Mouse (Mus musculus) heart, postnatal 36 days (tissue): ENCODE measurements around the gene Zfp758. TPM values are rescaled to one million over a fixed set of nuclear protein-coding genes. Genes with fewer than 3 reads are reported as not detected.
"Not testable (repeated sequence)": the region's sequence is repeated elsewhere in the genome, so short reads cannot be mapped to it uniquely, and the experiment has no call there.

Experiments used
- DNase-seq, 2 experiments: peaks; one replicate each; pipeline ENCODE4 v3.0.0; 2021 to 2022
- intact Hi-C: fragments of 180-260 bp; cut with DNase I; formaldehyde crosslinking; loops from one replicate; pipeline ENCODE4 v1.15.1; 2025
- total RNA-seq, 2 experiments: library from RNA; stranded (reverse); gene quantifications; 2 replicates each; pipeline ENCODE4 v1.2.3; 2021

Gene Zfp758
- total RNA-seq: 10 to 100 TPM in 1 of 2 experiments, 1 to 10 TPM in 1; 8.9 to 10.0 TPM

- intact Hi-C loops: loop anchor here (5.0 kb wide), 1 partner anchor 134 kb away; the partner anchor contains the start of gene Zfp994
- peak; percentile 57 to 83 for DNase-seq
Measured at GRCm38 (mm10) chr17:22361101-22361781, at the start of gene Zfp758, which contains the start of gene Zfp944. Gene Zfp758, plus strand, starts transcription at chr17:22361453. Gene Zfp944, minus strand, starts transcription at chr17:22361400.

- DNase-seq: peak in 1 of 2 experiments; percentile 6
- intact Hi-C loops: loop anchor here (5.0 kb wide), 1 partner anchor 582 kb away; the partner anchor contains the start of gene Zfp229
Measured at GRCm38 (mm10) chr17:22314219-22314618, 47.0 kb upstream of the Zfp758 start.

GRCm38 (mm10) chr17:22314730-22315226, 46.5 kb upstream of the Zfp758 start, which contains the start of gene CT030661.1:
Gene CT030661.1, minus strand, starts transcription at chr17:22314837.
- DNase-seq: peak; percentile 85 to 86
- intact Hi-C loops: loop anchor here (5.0 kb wide), 1 partner anchor 582 kb away; the partner anchor contains the start of gene Zfp229

- intact Hi-C loops, DNase-seq: not testable (repeated sequence)
Measured at GRCm38 (mm10) chr17:22315247-22315646, 46.0 kb upstream of the Zfp758 start.

GRCm38 (mm10) chr17:22352794-22353193, 8.5 kb upstream of the Zfp758 start:
- DNase-seq: peak; percentile 23 to 25
- intact Hi-C loops: loop anchor here (2.0 kb wide), 1 partner anchor 58 kb away; no protein-coding TSS in a partner anchor

- DNase-seq: no peak
- intact Hi-C loops: loop anchor here (5.0 kb wide), 1 partner anchor 133 kb away; the partner anchor contains the start of gene Zfp994
Measured at GRCm38 (mm10) chr17:22360572-22360971, 681 bp upstream of the Zfp758 start.

- no peak for DNase-seq
- intact Hi-C loops: loop anchor here (5.0 kb wide), 1 partner anchor 137 kb away; the partner anchor contains the start of gene Zfp994
Measured at GRCm38 (mm10) chr17:22363895-22364294, 2.6 kb downstream of the Zfp758 start.

GRCm38 (mm10) chr17:22410756-22411155, 49.5 kb downstream of the Zfp758 start:
- intact Hi-C loops: loop anchor here (2.0 to 5.0 kb wide), 3 partner anchors 58 to 328 kb away; no protein-coding TSS in a partner anchor
- peak in 1 of 2 experiments; percentile 20 for DNase-seq

- intact Hi-C loops: no loop called here
- peak; percentile 61 to 77 for DNase-seq
Measured at GRCm38 (mm10) chr17:22417510-22417909, 56.3 kb downstream of the Zfp758 start.

- intact Hi-C loops: loop anchor here (5.0 kb wide), 1 partner anchor 197 kb away; the partner anchor contains the start of gene Zfp994
Measured at GRCm38 (mm10) chr17:22423952-22424617, 62.8 kb downstream of the Zfp758 start, which contains the start of gene Zfp946. Gene Zfp946, plus strand, starts transcription at chr17:22424222.

GRCm38 (mm10) chr17:22424636-22425354, 63.5 kb downstream of the Zfp758 start:
- DNase-seq: peak in 1 of 2 experiments; percentile 14
- intact Hi-C loops: loop anchor here (5.0 kb wide), 1 partner anchor 197 kb away; the partner anchor contains the start of gene Zfp994

More at GRCm38 (mm10) chr17:22423952-22424617, 62.8 kb downstream of the Zfp758 start, which contains the start of gene Zfp946:
- peak; percentile 82 to 85 for DNase-seq

Other genes starting within 250 kb of the Zfp758 start
- 1 to 10 TPM in 1 of 2 experiments, under 1 TPM in 1; 0.92 to 1.0 TPM for gene Zfp947, start 195.3 kb upstream of the Zfp758 start, total RNA-seq
- 1 to 10 TPM; 2.4 to 2.5 TPM for gene Zfp994, start 135.8 kb upstream of the Zfp758 start, total RNA-seq
- gene CT030661.1, start 46.6 kb upstream of the Zfp758 start, total RNA-seq: 1 to 10 TPM; 6.6 to 7.5 TPM
- gene Zfp944, start 53 bp upstream of the Zfp758 start, total RNA-seq: 1 to 10 TPM; 4.6 to 4.7 TPM
- 1 to 10 TPM; 2.4 to 4.1 TPM for gene Zfp946, start 62.8 kb downstream of the Zfp758 start, total RNA-seq
- gene Vmn2r111, start 212.0 kb downstream of the Zfp758 start, total RNA-seq: not detected
- gene Vmn2r112, start 239.5 kb downstream of the Zfp758 start, total RNA-seq: not detected